Mouse (Mus musculus) liver, adult 2 months (tissue): ENCODE results near the gene Sned1.

ENCODE experiments used
- CTCF ChIP-seq: fragments of 200-500 bp; IDR thresholded peaks from 2 replicates; pipeline ENCODE4 v1.5.1; 2011; ENCODE audit warnings: low read depth, low read length, control low read depth
- POLR2A ChIP-seq: fragments of 200-500 bp; IDR thresholded peaks from 2 replicates; pipeline ENCODE4 v1.6.1; 2011; ENCODE audit warnings: low read length, control low read depth; ENCODE audit not compliant: insufficient read depth; ENCODE audit errors: extremely low read depth

DNA sequence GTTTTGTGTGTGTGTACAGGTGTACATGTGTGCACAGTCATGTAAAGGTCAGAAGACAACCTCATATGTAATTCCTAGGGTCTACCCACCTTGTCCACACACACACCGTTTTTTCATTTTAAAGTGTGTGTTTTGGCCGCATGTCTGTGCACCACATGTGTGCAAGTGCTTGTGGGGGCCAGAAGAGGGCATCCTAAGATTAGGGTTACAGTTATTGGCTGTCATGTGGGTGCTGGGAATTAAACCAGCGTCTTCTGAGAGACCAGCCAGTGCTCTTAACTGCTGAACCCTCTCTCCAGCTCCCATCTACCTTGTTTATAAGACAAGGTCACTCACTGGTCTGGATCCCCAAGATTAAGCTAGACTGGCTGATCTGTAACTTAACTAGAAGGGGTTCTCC is 40.7 kb upstream of the Sned1 start:
- TF ChIP-seq CTCF: no peak
- TF ChIP-seq POLR2A: no peak
